Mouse (Mus musculus): Measurements from ENCODE around the gene Cenpo.

The Cenpo gene

GRCm38 (mm10) chr12:4198702-4199101 is 35.4 kb downstream of the Cenpo start:
- DNase-seq, result no peak

- no peak for DNase-seq
These were observed 39.5 kb downstream of the Cenpo start for GRCm38 (mm10) chr12:4194643-4195042.

GRCm38 (mm10) chr12:4193025-4193740 is 40.9 kb downstream of the Cenpo start:
- DNase-seq, result no peak

GRCm38 (mm10) chr12:4192514-4192913 is 41.6 kb downstream of the Cenpo start:
- peak; percentile 68 for DNase-seq

GRCm38 (mm10) chr12:4189060-4189447 is 45.0 kb downstream of the Cenpo start:
- DNase-seq, result no peak

GRCm38 (mm10) chr12:4188171-4189059 is 45.7 kb downstream of the Cenpo start:
- DNase-seq, result peak; percentile 65

- DNase-seq, result no peak
These were observed 49.4 kb downstream of the Cenpo start for GRCm38 (mm10) chr12:4184648-4185047.

GRCm38 (mm10) chr12:4180507-4180906 is 53.6 kb downstream of the Cenpo start:
- DNase-seq, result no peak

GRCm38 (mm10) chr12:4179671-4180233 is 54.3 kb downstream of the Cenpo start:
- no peak for DNase-seq

GRCm38 (mm10) chr12:4178839-4179238 is 55.3 kb downstream of the Cenpo start:
- DNase-seq, result no peak

GRCm38 (mm10) chr12:4173108-4173790 is 60.8 kb downstream of the Cenpo start:
- peak; percentile 80 for DNase-seq

- no peak for DNase-seq
These were observed 64.5 kb downstream of the Cenpo start for GRCm38 (mm10) chr12:4169622-4170021.

- DNase-seq, result no peak
These were observed 65.0 kb downstream of the Cenpo start for GRCm38 (mm10) chr12:4169058-4169457.

GRCm38 (mm10) chr12:4166970-4167369 is 67.1 kb downstream of the Cenpo start:
- DNase-seq, result no peak

GRCm38 (mm10) chr12:4162886-4163285 is 71.2 kb downstream of the Cenpo start:
- DNase-seq, result no peak

- no peak for DNase-seq
These were observed 73.8 kb downstream of the Cenpo start for GRCm38 (mm10) chr12:4160322-4160721.

GRCm38 (mm10) chr12:4158868-4159632 is 75.0 kb downstream of the Cenpo start:
- no peak for DNase-seq

GRCm38 (mm10) chr12:4158179-4158578 is 75.9 kb downstream of the Cenpo start:
- no peak for DNase-seq

GRCm38 (mm10) chr12:4157466-4157865 is 76.6 kb downstream of the Cenpo start:
- peak; percentile 93 for DNase-seq

GRCm38 (mm10) chr12:4151969-4152368 is 82.1 kb downstream of the Cenpo start:
- no peak for DNase-seq

GRCm38 (mm10) chr12:4150936-4151335 is 83.2 kb downstream of the Cenpo start:
- no peak for DNase-seq

Measured in cerebellum, adult 9-11 months (tissue).